Mouse (Mus musculus) hindbrain, embryonic 16.5 days (tissue): ENCODE measurements around the gene Hist3h2a. TPM values are rescaled to one million over a fixed set of nuclear protein-coding genes. Genes with fewer than 3 reads are reported as not detected.

Source experiments
- microRNA-seq: library from miRNA; unstranded; fragments of <30 nt; microRNA quantifications from one replicate; pipeline ENCODE4, GENCODE M21; 2017
- polyA plus RNA-seq: library from polyadenylated mRNA; unstranded; fragments of >200 nt; fragmentation: Nextera tagmentation; extraction: Ambion mirVana; gene quantifications from 2 replicates; pipeline ENCODE4 v1.2.1, GENCODE M21; 2015

Gene Hist3h2a
- polyA plus RNA-seq, 1 experiment from 2014 or later = 89.6 TPM

Small RNAs within 50 kb of the gene (microRNA-seq; reads per million reads assigned to microRNA genes)
- gene Gm44313 = not detected

Other genes starting within 250 kb of the Hist3h2a start
- not detected in 2 replicates for gene Olfr318, start 230.7 kb upstream of the Hist3h2a start, polyA plus RNA-seq
- 0.26 and 0.27 TPM in 2 replicates for gene Olfr317, start 215.5 kb upstream of the Hist3h2a start, polyA plus RNA-seq
- not detected in 2 replicates for gene Olfr316, start 202.0 kb upstream of the Hist3h2a start, polyA plus RNA-seq
- gene Olfr315, start 181.5 kb upstream of the Hist3h2a start, polyA plus RNA-seq = 0.10 TPM in 1 of 2 replicates, not detected in the other
- not detected in 2 replicates for gene Olfr314, start 171.7 kb upstream of the Hist3h2a start, polyA plus RNA-seq
- gene Fam183b, start 152.7 kb upstream of the Hist3h2a start, polyA plus RNA-seq = 10.0 and 11.0 TPM in 2 replicates
- not detected in 2 replicates for gene Olfr313, start 139.7 kb upstream of the Hist3h2a start, polyA plus RNA-seq
- gene Olfr312, start 125.4 kb upstream of the Hist3h2a start, polyA plus RNA-seq = not detected in 2 replicates
- gene Olfr311, start 115.4 kb upstream of the Hist3h2a start, polyA plus RNA-seq = not detected in 2 replicates
- gene Gm12258, start 107.5 kb upstream of the Hist3h2a start, polyA plus RNA-seq = 19.8 and 22.3 TPM in 2 replicates
- 10.8 and 13.8 TPM in 2 replicates for gene 2810021J22Rik, start 87.5 kb upstream of the Hist3h2a start, polyA plus RNA-seq
- gene Zfp39, start 50.5 kb upstream of the Hist3h2a start, polyA plus RNA-seq = 6.1 and 8.1 TPM in 2 replicates
- gene Btnl10, start 36.8 kb upstream of the Hist3h2a start, polyA plus RNA-seq = not detected in 2 replicates
- gene Rnf187, start 15.8 kb upstream of the Hist3h2a start, polyA plus RNA-seq = 563 and 570 TPM in 2 replicates
- gene Hist3h2ba, start 5.8 kb upstream of the Hist3h2a start, polyA plus RNA-seq = 249 and 250 TPM in 2 replicates
- 1.1 and 1.8 TPM in 2 replicates for gene Trim17, start within 50 bp of the Hist3h2a start, polyA plus RNA-seq
- gene Trim11, start 23.4 kb downstream of the Hist3h2a start, polyA plus RNA-seq = 20.7 and 21.4 TPM in 2 replicates
- gene Obscn, start 181.7 kb downstream of the Hist3h2a start, polyA plus RNA-seq = 0.48 and 0.71 TPM in 2 replicates
- 7.3 and 7.8 TPM in 2 replicates for gene Iba57, start 209.1 kb downstream of the Hist3h2a start, polyA plus RNA-seq
- 0.20 and 0.22 TPM in 2 replicates for gene Gjc2, start 228.5 kb downstream of the Hist3h2a start, polyA plus RNA-seq
- 252 and 294 TPM in 2 replicates for gene Guk1, start 237.5 kb downstream of the Hist3h2a start, polyA plus RNA-seq
- gene Mrpl55, start 247.8 kb downstream of the Hist3h2a start, polyA plus RNA-seq = 92.1 and 95.9 TPM in 2 replicates